Mouse (Mus musculus): ENCODE measurements around the gene Psmd7. TPM values are rescaled to one million over a fixed set of nuclear protein-coding genes. Genes with fewer than 3 reads are reported as not detected.

Psmd7 gene
- total and polyA plus RNA-seq, 3 experiments = 55.3 to 101 (median 91.2) TPM

DNA sequence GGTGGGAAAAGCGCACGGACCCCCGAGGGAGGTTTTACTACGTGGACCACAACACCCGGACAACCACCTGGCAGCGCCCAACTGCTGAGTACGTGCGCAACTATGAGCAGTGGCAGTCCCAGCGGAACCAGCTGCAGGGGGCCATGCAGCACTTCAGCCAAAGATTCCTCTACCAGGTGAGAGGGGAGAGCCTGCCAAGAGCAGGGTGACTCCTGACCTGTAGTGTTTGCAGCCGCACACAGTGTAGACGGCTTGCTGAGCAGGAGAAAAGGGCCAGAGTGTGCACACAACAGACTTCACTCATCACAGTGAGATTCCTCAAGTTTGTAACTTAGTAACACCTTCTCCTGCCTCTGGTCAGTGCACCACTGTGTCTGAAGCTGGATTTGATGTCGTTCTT, 47.6 kb downstream of the Psmd7 start:
- Histone ChIP-seq H3K9ac (ENCODE audit: low read depth, low read length) (no peak overlapping the region), H3K36me3 (ENCODE audit: control insufficient read depth, insufficient read depth, low read length) (no peaks in the 10 kb centered on the region), H3K27me3 (ENCODE audit: control insufficient read depth, insufficient read depth, low read length) (no peaks in the 10 kb centered on the region), H3K27ac (no peak overlapping the region), H3K4me1 (ENCODE audit: control insufficient read depth, insufficient read depth, low read length) (peaks cover 6% of the 10 kb centered on the region), H3K79me2 (replicated peaks; ENCODE audit: control insufficient read depth, insufficient read depth, low read length) (no peaks in the 10 kb centered on the region), H3K4me3 (no peak overlapping the region)
- intact Hi-C loops (cut with DNase I) = loop anchor here (5.0 kb wide), 1 partner anchor 43 kb away; no protein-coding TSS in a partner anchor
- 86% methylated on average over 12 of the region's 12 CpGs for WGBS
- DNase-seq = no peak
- TF ChIP-seq POLR2A (IDR thresholded peaks at IDR 0.05; ENCODE audit: insufficient read depth, low read depth, low read length) (no peak), CTCF (IDR thresholded peaks at IDR 0.05) (no peak), EP300 (IDR thresholded peaks at IDR 0.05; ENCODE audit: insufficient read depth, low read depth, low read length) (no peak)

DNA sequence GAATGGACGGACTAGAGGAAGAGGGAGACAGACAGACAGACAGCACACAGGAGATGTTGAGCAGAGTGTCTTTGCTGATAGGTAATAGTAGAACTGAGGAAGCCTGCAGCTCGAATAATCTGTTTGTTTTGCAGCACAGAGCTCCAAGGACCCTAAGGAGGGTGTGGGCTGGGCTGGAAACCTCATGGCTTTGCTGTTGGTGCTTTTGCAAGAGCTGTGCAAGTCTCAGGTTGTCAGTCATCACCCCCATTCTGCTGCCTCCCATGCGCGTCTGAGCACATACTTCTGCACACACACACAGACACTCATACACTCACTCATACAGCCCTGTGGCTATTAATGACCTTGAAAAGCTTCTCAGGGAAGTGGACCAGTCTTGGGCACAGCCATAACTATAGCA, 50.8 kb downstream of the Psmd7 start:
- WGBS = 75% methylated on average over 4 of the region's 4 CpGs
- no peak for TF ChIP-seq POLR2A (IDR thresholded peaks at IDR 0.05; ENCODE audit: insufficient read depth, low read depth, low read length)
- TF ChIP-seq CTCF (IDR thresholded peaks at IDR 0.05) = no peak
- TF ChIP-seq EP300 (IDR thresholded peaks at IDR 0.05; ENCODE audit: insufficient read depth, low read depth, low read length) = no peak
- no peak overlapping the region for H3K27ac ChIP-seq

More for the DNA sequence above, 50.8 kb downstream of the Psmd7 start:
- Histone ChIP-seq H3K4me1 (ENCODE audit: control insufficient read depth, insufficient read depth, low read length) (peaks cover 6% of the 10 kb centered on the region), H3K4me3 (no peak overlapping the region), H3K9ac (ENCODE audit: low read depth, low read length) (no peak overlapping the region), H3K27me3 (ENCODE audit: control insufficient read depth, insufficient read depth, low read length) (no peaks in the 10 kb centered on the region), H3K36me3 (ENCODE audit: control insufficient read depth, insufficient read depth, low read length) (no peaks in the 10 kb centered on the region), H3K79me2 (replicated peaks; ENCODE audit: control insufficient read depth, insufficient read depth, low read length) (no peaks in the 10 kb centered on the region)
- DNase-seq = no peak
- intact Hi-C loops (cut with DNase I) = no loop called here

Small RNA genes within 50 kb of the gene (microRNA-seq; reads per million reads assigned to microRNA genes)
- gene Mir140 = 13,070 to 16,905 reads per million in 2 experiments

Other genes starting within 250 kb of the Psmd7 start
- 10 to 100 TPM; 43.5 to 58.2 TPM for gene Nqo1, start 185.3 kb downstream of the Psmd7 start, total RNA-seq (2021)
- gene Nqo1, start 185.3 kb downstream of the Psmd7 start, polyA plus RNA-seq (2012; rRNA removed) = 36.7 and 63.2 TPM in 2 replicates
- 10 to 100 TPM; 21.5 to 22.0 TPM for gene Nob1, start 163.4 kb downstream of the Psmd7 start, total RNA-seq (2021)
- gene Nob1, start 163.4 kb downstream of the Psmd7 start, polyA plus RNA-seq (2012; rRNA removed) = 21.7 and 30.6 TPM in 2 replicates
- 10 to 100 TPM; 20.5 to 31.5 TPM for gene Wwp2, start 152.1 kb downstream of the Psmd7 start, total RNA-seq (2021)
- 18.7 and 21.8 TPM in 2 replicates for gene Wwp2, start 152.1 kb downstream of the Psmd7 start, polyA plus RNA-seq (2012; rRNA removed)

Data from heart, adult 2 months (tissue).